Mouse (Mus musculus) heart, postnatal 4 days (tissue): ENCODE measurements around the gene Gstp2. TPM values are rescaled to one million over a fixed set of nuclear protein-coding genes. Genes with fewer than 3 reads are reported as not detected.

Experiments
- total RNA-seq, 2 experiments: library from RNA; stranded (reverse); gene quantifications; 2 replicates each; pipeline ENCODE4 v1.2.3; 2021

The Gstp2 gene
- total RNA-seq, 2 experiments from 2014 or later = 69.7 to 73.5 TPM

Other genes starting within 250 kb of the Gstp2 start
- 10 to 100 TPM; 16.8 to 16.9 TPM for gene Chka, start 194.2 kb downstream of the Gstp2 start, total RNA-seq
- gene Tcirg1, start 138.9 kb downstream of the Gstp2 start, total RNA-seq = 10 to 100 TPM; 19.2 to 22.9 TPM
- gene Ndufs8, start 133.2 kb downstream of the Gstp2 start, total RNA-seq = 100 to 1,000 TPM; 290 to 307 TPM
- 1 to 10 TPM; 1.6 to 1.9 TPM for gene Aldh3b1, start 116.2 kb downstream of the Gstp2 start, total RNA-seq
- gene Unc93b1, start 110.8 kb downstream of the Gstp2 start, total RNA-seq = 10 to 100 TPM; 15.1 to 15.4 TPM
- gene Aldh3b3, start 87.4 kb downstream of the Gstp2 start, total RNA-seq = under 1 TPM; 0.17 to 0.18 TPM
- gene Aldh3b2, start 73.7 kb downstream of the Gstp2 start, total RNA-seq = under 1 TPM; 0.12 to 0.32 TPM
- gene Acy3, start 59.5 kb downstream of the Gstp2 start, total RNA-seq = 10 to 100 TPM; 10.6 to 12.0 TPM
- gene Tbx10, start 53.3 kb downstream of the Gstp2 start, total RNA-seq = not detected
- 10 to 100 TPM; 56.6 to 63.2 TPM for gene Nudt8, start 45.4 kb downstream of the Gstp2 start, total RNA-seq
- gene Gm49405, start 45.4 kb downstream of the Gstp2 start, total RNA-seq = 1 to 10 TPM; 1.4 to 2.4 TPM
- 100 to 1,000 TPM; 106 to 120 TPM for gene Doc2g, start 42.7 kb downstream of the Gstp2 start, total RNA-seq
- gene Ndufv1, start 33.2 kb downstream of the Gstp2 start, total RNA-seq = 100 to 1,000 TPM; 774 to 835 TPM
- gene Gstp1, start 8.0 kb downstream of the Gstp2 start, total RNA-seq = 100 to 1,000 TPM; 219 to 261 TPM
- gene Gstp3, start 13.5 kb upstream of the Gstp2 start, total RNA-seq = not detected
- not detected for gene Cabp2, start 35.6 kb upstream of the Gstp2 start, total RNA-seq
- gene Cdk2ap2, start 51.2 kb upstream of the Gstp2 start, total RNA-seq = 10 to 100 TPM; 22.4 to 23.6 TPM
- gene Pitpnm1, start 54.0 kb upstream of the Gstp2 start, total RNA-seq = 10 to 100 TPM; 41.8 to 42.9 TPM
- gene Aip, start 79.8 kb upstream of the Gstp2 start, total RNA-seq = 10 to 100 TPM; 54.6 to 55.7 TPM
- under 1 TPM in 1 of 2 experiments, not detected in 1; 0.07 TPM for gene Gpr152, start 93.8 kb upstream of the Gstp2 start, total RNA-seq
- gene Cabp4, start 98.0 kb upstream of the Gstp2 start, total RNA-seq = under 1 TPM in 1 of 2 experiments, not detected in 1; 0.18 TPM
- gene Coro1b, start 102.6 kb upstream of the Gstp2 start, total RNA-seq = 10 to 100 TPM; 74.6 to 74.8 TPM
- gene Ptprcap, start 107.6 kb upstream of the Gstp2 start, total RNA-seq = 1 to 10 TPM; 2.0 to 2.2 TPM
- gene Rps6kb2, start 117.3 kb upstream of the Gstp2 start, total RNA-seq = 10 to 100 TPM; 26.0 to 26.3 TPM
- 10 to 100 TPM; 46.7 to 49.0 TPM for gene Carns1, start 129.5 kb upstream of the Gstp2 start, total RNA-seq
- gene Tbc1d10c, start 145.3 kb upstream of the Gstp2 start, total RNA-seq = 1 to 10 TPM; 2.0 to 2.1 TPM
- gene Ppp1ca, start 146.0 kb upstream of the Gstp2 start, total RNA-seq = 100 to 1,000 TPM; 481 to 484 TPM
- 1 to 10 TPM; 8.3 to 8.4 TPM for gene Rad9a, start 155.6 kb upstream of the Gstp2 start, total RNA-seq
- 1 to 10 TPM; 2.1 to 2.7 TPM for gene Clcf1, start 168.2 kb upstream of the Gstp2 start, total RNA-seq
- not detected for gene AC109138.7, start 168.3 kb upstream of the Gstp2 start, total RNA-seq
- 10 to 100 TPM; 11.0 to 11.2 TPM for gene Pold4, start 185.9 kb upstream of the Gstp2 start, total RNA-seq
- gene Ssh3, start 223.2 kb upstream of the Gstp2 start, total RNA-seq = 1 to 10 TPM; 8.4 to 9.0 TPM
- 1 to 10 TPM; 1.1 to 1.3 TPM for gene Ankrd13d, start 237.1 kb upstream of the Gstp2 start, total RNA-seq